Comparison of ENCODE assay signal across 11 mouse cellular contexts in genomic region chr17:61960837-61961236, GRCm38 (mm10).
A peak's percentile ranks its signal among the peaks of the same experiment; 100 is the strongest.
DNase-seq lines count a peak whose midpoint lies in the region; ATAC-seq and TF ChIP-seq lines count a peak whose summit lies in the region.
"Had no signal": no experiment of that assay in that cellular context is flagged by ENCODE, and none has a peak within 500 bp of the region (broad histone marks: within the 10 kb centered on the region; RNA-seq: fewer than 3 reads in every experiment).

No protein-coding gene starts in this region.

- 0 out of 2 replicates have a peak, but pooled peaks cover 2% of the 10 kb centered on the region for H3K9me3 ChIP-seq in G1E (replicated peaks)
- H3K9me3 ChIP-seq in intestine, embryonic 16.5 days (ENCODE audit: control insufficient read depth, low read length): no peaks in the 10 kb centered on the region

- H3K9ac ChIP-seq in intestine, embryonic 16.5 days (ENCODE audit: low read depth, low read length): no peak overlapping the region

- WGBS in intestine, embryonic 16.5 days: 19% methylated on average over 5 of the region's 5 CpGs

- no peaks in the 10 kb centered on the region for H3K27me3 ChIP-seq in G1E (ENCODE audit: insufficient read depth, low read length)
- H3K27me3 ChIP-seq in intestine, embryonic 16.5 days (replicated peaks; ENCODE audit: control insufficient read depth, insufficient read depth, low read length): no peaks in the 10 kb centered on the region

- no peaks in the 10 kb centered on the region for H3K36me3 ChIP-seq in G1E (replicated peaks)
- no peaks in the 10 kb centered on the region for H3K36me3 ChIP-seq in intestine, embryonic 16.5 days (ENCODE audit: control insufficient read depth, insufficient read depth, low read length)

- peaks cover 17% of the 10 kb centered on the region; the same call in 1 of the 2 replicates for H3K4me1 ChIP-seq in G1E (ENCODE audit: insufficient read depth, low read depth, low read length)
- H3K4me1 ChIP-seq in intestine, embryonic 16.5 days (ENCODE audit: control insufficient read depth, insufficient read depth, low read length): no peaks in the 10 kb centered on the region

- intact Hi-C loops in left cerebral cortex, postnatal 4 days (cut with DNase I): no loop called here
- intact Hi-C loops in left cerebral cortex, postnatal 36 days (cut with DNase I): no loop called here

- TF ChIP-seq CTCF in G1E (IDR thresholded peaks at IDR 0.05; ENCODE audit: low read depth, low read length): no peak

- no peak overlapping the region for H3K27ac ChIP-seq in intestine, embryonic 16.5 days (ENCODE audit: low read length)

- DNase-seq in cerebellum, postnatal 10 days: peak; percentile 69 to 75
- peak; percentile 56 for DNase-seq in left cerebral cortex, postnatal 4 days
- DNase-seq in left cerebral cortex, postnatal 36 days (ENCODE audit: low spot score in 2 of 2): no peak
- DNase-seq in G1E (ENCODE audit: low spot score): no peak
- DNase-seq in spleen, adult 12 weeks (ENCODE audit: low spot score): no peak
- DNase-seq in spleen, postnatal 14 days (ENCODE audit: low spot score in 2 of 2): no peak
- DNase-seq: adrenal gland, adult 8-10 months; gastrocnemius, postnatal 10 days; kidney, adult 18-20 months had no signal

- H3K4me2 ChIP-seq in intestine, embryonic 16.5 days (ENCODE audit: low read depth, low read length): no peak overlapping the region

- H3K4me3 ChIP-seq in G1E (ENCODE audit: low read depth, low read length): no peak overlapping the region
- no peak overlapping the region for H3K4me3 ChIP-seq in intestine, embryonic 16.5 days (ENCODE audit: low read length)

- no peak for ATAC-seq in cerebellum, adult (ENCODE audit: insufficient number of reproducible peaks, low FRiP score, low TSS enrichment)
- peak; percentile 23; the same call in 1 of the 2 replicates for ATAC-seq in G1E (ENCODE audit: extremely low read depth, insufficient number of reproducible peaks, low FRiP score, poor library complexity, severe bottlenecking)
- peak; percentile 79 for ATAC-seq in intestine, embryonic 16.5 days

Comparison
In these comparisons a context has a peak if more than half of its experiments do, and no peak if none do; other contexts are left out.
1. DNase-seq: peak in cerebellum, postnatal 10 days (2 of 2) and left cerebral cortex, postnatal 4 days (single experiment); none in left cerebral cortex, postnatal 36 days (0 of 2), G1E (single experiment), spleen, adult 12 weeks (single experiment) and spleen, postnatal 14 days (0 of 2).